Mouse (Mus musculus) urinary bladder, postnatal 25 days (tissue): ENCODE results near the gene Apeh.
"Not testable (repeated sequence)": the region's sequence is repeated elsewhere in the genome, so short reads cannot be mapped to it uniquely, and the experiment has no call there.

ENCODE experiments used
- DNase-seq: peaks from one replicate; pipeline ENCODE4 v3.0.0; 2022; ENCODE audit warnings: low spot score

Gene Apeh

GRCm38 (mm10) chr9:108094184-108094941 is at the start of gene Apeh:
Gene Apeh (minus strand): TSS chr9:108094606.
- DNase-seq = peak; percentile 94

- DNase-seq = no peak
Measured at GRCm38 (mm10) chr9:108143470-108143869, 49.1 kb upstream of the Apeh start.

DNA sequence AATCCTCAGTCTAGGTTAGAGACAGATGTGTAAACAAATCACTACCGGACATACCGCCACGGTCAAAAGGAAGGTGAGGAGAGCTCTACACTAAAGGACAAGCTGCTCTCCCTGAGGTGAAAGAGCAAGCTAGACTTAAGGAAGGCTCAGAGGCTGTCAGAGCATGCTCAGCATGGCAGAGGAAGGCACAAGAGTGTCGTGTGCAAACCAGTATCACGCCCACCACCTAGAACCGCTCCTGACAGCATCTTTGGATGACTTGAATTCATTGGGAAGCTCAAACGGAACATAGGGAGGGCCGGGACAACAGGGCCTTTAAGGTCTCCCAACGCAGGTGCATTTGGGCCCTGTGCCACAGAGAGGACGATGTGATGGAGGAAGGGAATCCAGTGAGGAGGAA is 47.0 kb upstream of the Apeh start:
- no peak for DNase-seq

DNA sequence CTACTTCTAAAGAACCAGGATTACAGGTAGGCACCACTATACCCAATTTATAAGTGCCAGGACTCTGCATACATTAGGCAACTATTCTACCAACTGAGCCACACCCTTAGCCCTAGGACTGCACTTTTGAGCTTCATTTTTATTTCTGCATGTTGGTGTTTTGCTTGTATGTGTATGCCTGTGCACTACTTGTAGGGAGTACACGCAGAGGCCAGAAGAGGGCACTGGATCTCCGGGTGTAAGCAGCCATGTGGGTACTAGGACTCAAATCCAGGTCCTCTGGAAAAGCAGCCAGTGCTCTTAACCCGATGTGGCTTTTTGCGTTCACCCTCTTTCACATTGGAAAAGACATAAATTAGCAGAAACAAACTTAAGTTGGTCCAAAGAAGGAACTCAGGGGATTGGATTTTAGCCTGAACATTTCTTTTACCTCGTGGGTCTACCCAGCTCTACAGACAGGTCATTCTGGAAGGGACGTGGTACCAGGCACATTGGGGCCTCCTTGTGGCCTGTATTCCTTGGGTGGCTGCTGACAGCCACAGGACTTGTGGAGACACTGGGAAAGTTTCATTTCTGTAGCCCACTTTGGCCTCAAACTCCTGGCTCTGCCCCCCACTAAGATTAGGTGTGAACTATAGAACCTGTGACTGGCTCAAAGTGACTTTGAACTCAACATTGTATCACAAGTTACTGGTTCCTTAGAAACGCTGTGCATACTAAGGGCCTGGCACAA is 45.7 kb upstream of the Apeh start:
- no peak for DNase-seq

DNA sequence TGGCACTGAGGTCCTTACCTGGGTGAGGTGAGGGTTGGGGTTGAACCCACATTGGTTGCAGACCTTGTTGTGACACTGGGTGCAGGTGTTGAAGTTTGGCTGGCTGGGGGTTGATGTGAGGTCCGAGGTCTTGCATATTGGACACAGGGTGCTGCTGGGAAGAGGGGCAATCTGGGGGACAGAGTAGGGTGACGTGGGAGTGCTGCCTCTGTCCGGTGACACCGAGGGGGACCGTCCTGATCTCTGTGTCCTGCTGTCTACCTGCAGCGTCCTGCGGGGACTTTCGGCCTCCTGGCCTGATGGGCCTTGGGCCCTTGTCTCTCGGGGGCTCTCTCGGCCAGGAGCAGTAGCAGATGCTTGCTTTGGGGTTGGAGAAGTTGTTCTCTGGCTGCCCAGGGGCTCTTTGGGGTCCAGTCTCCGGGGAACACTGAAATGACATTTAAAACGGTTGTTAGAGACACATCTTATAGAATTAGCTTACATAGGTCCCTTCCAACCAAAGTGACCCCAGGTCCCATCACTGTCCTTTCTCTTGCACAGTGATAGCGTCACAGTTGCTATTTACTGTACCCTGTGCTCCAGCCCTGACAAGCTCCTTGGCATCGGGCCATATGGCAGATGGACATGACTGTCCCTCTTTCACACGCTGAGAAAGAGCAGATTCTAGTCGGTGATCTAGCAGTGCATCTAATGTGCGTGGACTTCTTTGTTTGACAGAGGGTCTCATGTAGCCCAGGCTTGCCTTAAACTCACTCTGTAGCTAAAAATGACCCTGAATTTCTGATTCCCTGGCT is 45.0 kb upstream of the Apeh start:
- DNase-seq = no peak

GRCm38 (mm10) chr9:108138118-108138517 is 43.7 kb upstream of the Apeh start:
- no peak for DNase-seq

DNA sequence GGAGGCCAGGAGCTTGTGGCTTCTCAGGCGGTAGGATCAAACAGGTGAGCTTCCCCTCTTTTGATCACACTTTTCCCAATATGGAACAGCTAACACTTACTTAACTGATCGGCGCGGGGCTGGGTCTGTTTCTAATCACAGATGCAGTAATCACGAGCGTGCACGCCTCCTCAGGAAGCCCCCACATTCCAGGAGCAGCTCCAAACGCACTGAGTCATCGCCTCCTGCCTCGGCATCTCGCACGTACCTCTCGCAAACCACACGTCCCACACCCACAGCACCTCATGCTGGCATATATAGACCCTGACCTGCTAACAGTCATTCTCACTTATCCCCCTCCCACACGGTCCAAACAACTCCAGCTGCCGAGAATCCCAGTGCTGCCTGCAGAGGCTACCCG is 43.1 kb upstream of the Apeh start:
- DNase-seq = no peak

DNA sequence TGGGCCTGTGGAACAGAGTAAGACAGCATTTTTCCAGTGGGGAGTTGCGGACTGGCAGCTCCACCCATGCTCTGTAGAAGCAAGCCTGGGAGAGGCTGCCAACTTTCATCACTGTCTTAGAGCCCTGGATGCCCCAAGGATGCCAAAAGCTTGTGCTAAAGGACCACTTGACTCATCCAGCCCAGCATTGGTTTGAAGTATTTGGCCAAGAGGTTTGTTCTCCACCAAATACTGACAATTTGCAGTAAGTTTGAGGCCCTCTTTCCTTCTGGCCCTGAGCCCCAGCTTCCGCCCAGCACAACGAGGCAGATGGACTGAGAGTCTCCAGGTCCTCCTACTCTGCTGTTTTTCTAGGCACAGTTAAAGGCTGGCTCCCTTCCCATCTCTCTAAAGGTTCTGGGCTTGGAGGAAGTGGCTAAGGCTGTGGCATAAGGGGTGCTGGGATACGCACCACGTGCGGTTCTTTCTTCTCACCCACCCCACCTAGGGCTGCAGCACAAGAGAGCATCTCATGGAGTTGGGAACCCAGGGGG is 42.6 kb upstream of the Apeh start:
- DNase-seq = no peak

DNA sequence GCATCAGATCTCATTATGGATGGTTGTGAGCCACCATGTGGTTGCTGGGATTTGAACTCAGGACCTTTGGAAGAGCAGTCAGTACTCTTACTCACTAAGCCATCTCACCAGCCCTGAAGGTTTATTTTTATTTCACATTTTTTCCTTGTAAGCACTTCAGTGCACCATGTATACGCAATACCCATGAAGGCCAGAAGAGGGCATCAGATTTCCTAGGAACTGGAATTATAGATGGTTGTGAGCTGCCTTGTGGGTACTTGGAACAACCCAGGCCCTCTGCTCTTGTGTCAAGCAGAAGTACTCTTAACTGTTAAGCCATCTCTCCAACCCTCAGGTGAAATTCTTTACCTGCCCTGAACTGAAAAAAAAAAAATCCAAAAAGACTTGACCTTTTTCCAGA is 41.8 kb upstream of the Apeh start:
- no peak for DNase-seq

DNA sequence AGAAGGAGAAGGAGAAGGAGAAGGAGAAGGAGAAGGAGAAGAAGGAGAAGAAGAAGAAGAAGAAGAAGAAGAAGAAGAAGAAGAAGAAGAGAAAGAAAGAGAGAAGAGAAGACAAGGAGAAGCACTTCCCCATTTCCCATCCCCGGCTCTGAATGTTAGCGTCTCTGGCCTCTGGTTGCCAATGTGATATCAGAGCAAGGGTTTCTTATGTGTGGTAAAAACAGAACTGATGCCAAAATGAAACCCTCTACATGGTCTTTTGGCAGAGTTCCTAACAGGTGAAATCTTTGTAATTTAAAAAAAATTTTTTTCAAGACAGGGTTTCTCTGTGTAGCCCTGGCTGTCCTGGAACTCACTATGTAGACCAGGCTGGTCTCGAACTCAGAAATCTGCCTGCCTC is 41.3 kb upstream of the Apeh start:
- not testable (repeated sequence) for DNase-seq

- no peak for DNase-seq
Measured at GRCm38 (mm10) chr9:108133478-108133877, 39.1 kb upstream of the Apeh start.

DNA sequence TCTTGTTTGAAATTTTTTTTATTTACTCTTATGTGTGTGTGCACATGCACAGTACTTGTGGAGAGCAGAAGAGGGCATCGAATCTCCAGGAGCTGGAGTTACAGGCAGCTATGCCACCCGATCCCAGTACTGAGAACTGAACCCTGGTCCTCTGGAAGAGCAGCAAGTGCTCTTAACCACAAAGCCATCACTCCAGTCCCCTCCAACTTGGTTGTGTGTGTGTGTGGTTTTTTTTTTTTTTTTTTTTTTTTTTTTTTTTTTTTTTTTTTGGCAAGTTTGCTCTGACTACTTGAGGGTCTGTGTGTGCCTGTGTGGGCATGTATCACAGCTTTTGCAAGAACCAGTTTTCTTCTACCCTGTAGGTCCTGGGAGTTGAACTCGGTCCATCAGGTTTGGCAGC is 38.0 kb upstream of the Apeh start:
- no peak for DNase-seq

GRCm38 (mm10) chr9:108131502-108131901 is 37.1 kb upstream of the Apeh start:
- DNase-seq = no peak

DNA sequence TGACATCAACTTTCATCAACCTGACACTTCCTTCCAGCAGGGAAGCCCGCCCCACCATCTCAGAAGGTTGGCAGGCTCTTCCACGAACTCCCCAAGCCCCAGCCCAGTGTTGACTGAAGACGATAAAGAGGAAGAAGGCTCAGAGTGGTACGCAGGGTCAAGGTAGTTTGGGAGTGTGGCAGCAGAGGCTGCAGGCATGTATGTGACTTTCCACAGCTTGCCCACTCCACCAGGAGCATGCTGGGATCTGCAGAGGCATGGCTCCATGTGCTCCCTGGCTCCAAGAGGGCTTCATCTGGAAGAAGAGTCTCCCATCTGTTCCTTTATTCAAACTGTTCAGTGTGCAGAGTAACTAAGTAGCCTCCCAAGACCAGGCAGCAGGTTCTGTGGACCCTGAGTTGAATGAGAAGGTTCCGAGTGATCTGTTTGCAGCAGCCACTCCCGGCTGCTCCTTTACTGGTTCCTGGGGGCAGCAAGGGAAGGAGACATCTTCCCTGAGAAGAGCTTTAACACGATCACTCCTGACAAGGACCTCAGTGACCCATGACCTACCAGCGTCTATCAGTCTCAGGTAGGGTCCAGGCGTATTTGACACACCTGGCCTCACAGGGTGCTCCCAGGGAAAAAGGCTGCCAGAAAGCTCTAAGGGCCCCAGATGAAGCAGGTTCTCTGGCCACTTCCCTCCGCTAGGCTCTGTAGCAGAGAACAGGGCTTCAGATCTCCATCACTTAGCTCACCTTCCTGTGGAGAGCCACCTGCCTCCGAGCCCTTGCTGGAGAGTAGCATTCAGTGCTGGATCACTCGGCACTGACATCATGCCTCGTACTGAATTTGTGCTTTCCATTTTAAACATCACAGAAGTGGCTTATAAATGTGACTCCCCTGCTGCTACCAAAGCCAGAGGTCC is 34.9 kb upstream of the Apeh start:
- no peak for DNase-seq

DNA sequence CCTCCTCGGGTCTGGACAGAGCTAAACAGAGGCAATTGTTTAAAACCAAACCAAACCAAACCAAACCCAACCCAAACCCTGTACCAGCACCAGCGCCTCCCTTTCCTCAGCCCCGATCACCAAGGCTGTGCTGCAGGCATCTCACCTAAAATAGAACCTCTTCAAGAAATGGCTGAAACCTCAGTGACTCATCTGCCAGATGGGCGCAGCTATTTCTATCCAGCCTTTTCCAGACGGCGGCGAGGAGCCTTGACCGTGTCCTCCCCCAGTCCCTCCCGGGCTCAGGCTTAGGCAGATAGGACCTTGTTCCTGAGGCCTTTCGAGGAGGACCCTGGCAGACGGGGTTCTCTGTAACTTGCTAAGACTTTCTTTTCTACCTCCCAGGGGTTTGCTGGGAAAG is 33.8 kb upstream of the Apeh start:
- DNase-seq = no peak

DNA sequence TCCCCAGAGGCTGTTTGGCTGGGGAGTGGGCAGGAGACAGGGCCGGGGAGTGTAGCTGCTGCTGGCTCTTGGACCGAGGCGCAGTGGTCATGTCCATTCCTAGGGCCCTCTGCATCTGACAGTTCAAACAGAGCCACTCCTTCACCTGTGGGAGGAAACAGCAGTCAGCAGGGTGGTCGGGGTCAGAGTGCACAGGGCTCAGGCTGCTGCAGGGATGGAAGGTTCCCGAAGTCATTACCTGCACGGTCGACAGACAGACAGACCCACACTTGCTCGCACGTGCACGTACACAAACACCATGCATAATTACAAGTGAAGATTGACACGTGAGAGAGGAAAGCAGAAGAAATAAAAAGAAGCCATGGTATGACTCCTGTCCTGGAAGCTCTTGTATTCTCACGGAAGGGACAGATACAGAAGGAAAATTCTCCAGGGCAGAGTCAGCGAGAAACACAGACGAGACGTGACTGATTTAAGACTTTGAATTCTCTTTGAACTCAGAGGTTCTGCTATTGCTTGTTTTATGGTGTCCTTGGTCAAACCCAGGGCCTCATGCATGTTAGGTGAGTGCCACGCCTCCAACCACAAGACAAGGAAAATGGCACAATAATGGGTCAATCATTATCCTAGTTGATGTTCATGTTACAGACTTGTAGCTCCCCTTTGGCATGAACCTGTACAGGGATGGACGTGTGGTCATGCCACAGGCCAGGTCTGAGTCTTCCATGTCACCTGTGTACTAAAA is 32.2 kb upstream of the Apeh start:
- DNase-seq = no peak

DNA sequence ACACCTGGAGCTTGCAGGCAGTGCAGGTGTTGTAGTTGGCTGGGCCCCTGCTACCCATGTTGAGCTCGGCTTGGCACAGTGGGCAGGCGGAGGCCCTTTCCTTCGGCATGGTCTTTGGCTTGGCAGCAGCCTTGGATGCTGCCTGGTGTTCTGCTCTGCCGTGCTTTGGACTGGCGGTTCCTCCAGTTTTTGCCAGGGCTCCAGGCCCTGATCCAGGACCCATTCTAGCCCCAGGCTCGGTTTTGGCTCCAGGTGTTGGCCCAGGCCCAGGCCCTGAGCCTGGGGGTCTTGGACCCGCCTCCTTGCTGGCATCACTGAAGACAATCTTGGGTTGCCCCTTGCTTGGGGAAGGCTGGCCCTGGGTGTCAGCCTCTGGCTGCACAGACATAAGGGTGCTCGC is 31.3 kb upstream of the Apeh start:
- DNase-seq = no peak

DNA sequence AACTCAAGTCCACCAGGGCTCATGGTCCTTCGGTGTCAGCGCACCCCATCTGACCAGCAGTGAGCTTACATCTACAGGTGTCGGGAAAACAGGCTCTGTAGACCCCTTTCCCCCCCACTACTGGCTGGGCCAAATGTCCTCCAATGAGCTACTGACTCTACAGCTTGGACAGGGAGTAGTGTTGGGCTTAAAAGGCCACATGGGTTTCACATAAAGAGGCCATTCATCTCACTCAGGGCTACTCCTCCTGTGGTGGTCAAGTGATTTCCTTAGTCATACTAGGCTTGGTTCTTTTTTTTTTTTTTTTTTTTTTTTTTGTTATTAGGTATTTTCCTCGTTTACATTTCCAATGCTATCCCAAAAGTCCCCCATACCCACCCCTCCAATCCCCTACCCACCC is 29.5 kb upstream of the Apeh start:
- no peak for DNase-seq

GRCm38 (mm10) chr9:108121170-108121969 is 27.0 kb upstream of the Apeh start:
- no peak for DNase-seq

- DNase-seq = no peak
Measured at GRCm38 (mm10) chr9:108120671-108121070, 26.3 kb upstream of the Apeh start.
